Mouse (Mus musculus) C2C12 (cell line): ENCODE measurements around the gene Prune1.

ENCODE experiments used
- CEBPB ChIP-seq: IDR thresholded peaks from one replicate; pipeline ENCODE4 v1.6.1; 2011; ENCODE audit warnings: low read depth, mild to moderate bottlenecking, control low read depth, moderate library complexity
- CTCF ChIP-seq: IDR thresholded peaks from one replicate; pipeline ENCODE4 v1.5.1; 2011; ENCODE audit not compliant: control insufficient read depth, insufficient read depth, insufficient read length
- FOSL1 ChIP-seq: IDR thresholded peaks from one replicate; pipeline ENCODE4 v1.8.0; 2011; ENCODE audit warnings: mild to moderate bottlenecking, low read length; ENCODE audit not compliant: poor library complexity, insufficient read depth, severe bottlenecking
- MAX ChIP-seq: IDR thresholded peaks from one replicate; pipeline ENCODE4 v1.6.1; 2011; ENCODE audit warnings: mild to moderate bottlenecking, control low read depth
- MYOD1 ChIP-seq: IDR thresholded peaks from one replicate; pipeline ENCODE4 v1.6.1; 2011; ENCODE audit warnings: low read depth; ENCODE audit not compliant: control insufficient read depth, insufficient read length
- MYOG ChIP-seq: IDR thresholded peaks from one replicate; pipeline ENCODE4 v1.6.1; 2011; ENCODE audit not compliant: control insufficient read depth, insufficient read length; ENCODE audit errors: extremely low read depth
- USF1 ChIP-seq: IDR thresholded peaks from one replicate; pipeline ENCODE4 v1.6.1; 2011; ENCODE audit warnings: low read depth, mild to moderate bottlenecking, control low read depth, moderate library complexity

GRCm38 (mm10) chr3:95224295-95224694 lies 57.6 kb downstream of the Prune1 start:
- TF ChIP-seq CTCF: no peak
- TF ChIP-seq CEBPB: no peak
- TF ChIP-seq USF1: no peak
- no peak for TF ChIP-seq MYOG
- no peak for TF ChIP-seq MAX
- TF ChIP-seq FOSL1: no peak
- TF ChIP-seq MYOD1: no peak
